Mouse (Mus musculus): ENCODE results near the gene Frmd4a. TPM values are rescaled to one million over a fixed set of nuclear protein-coding genes. Genes with fewer than 3 reads are reported as not detected.

The Frmd4a gene
- 26.2 and 27.8 TPM in 2 replicates for total RNA-seq (2017)

GRCm38 (mm10) chr2:4017528-4018288 is at the start of gene Frmd4a:
Frmd4a (plus strand) TSS chr2:4017717.
- ATAC-seq (replicated peaks in 1 of 2; ENCODE audit: insufficient read depth in 1 of 2, low FRiP score in 2 of 2, low TSS enrichment in 1 of 2, low read depth in 1 of 2, poor library complexity in 2 of 2, severe bottlenecking in 2 of 2): no peak

GRCm38 (mm10) chr2:3988876-3989275 is 28.6 kb upstream of the Frmd4a start:
- no peak for ATAC-seq (replicated peaks in 1 of 2; ENCODE audit: insufficient read depth in 1 of 2, low FRiP score in 2 of 2, low TSS enrichment in 1 of 2, low read depth in 1 of 2, poor library complexity in 2 of 2, severe bottlenecking in 2 of 2)

- ATAC-seq (replicated peaks in 1 of 2; ENCODE audit: insufficient read depth in 1 of 2, low FRiP score in 2 of 2, low TSS enrichment in 1 of 2, low read depth in 1 of 2, poor library complexity in 2 of 2, severe bottlenecking in 2 of 2): no peak
These were observed 27.1 kb upstream of the Frmd4a start for GRCm38 (mm10) chr2:3990431-3990830.

- no peak; a peak in 1 of 4 replicates for ATAC-seq (replicated peaks in 1 of 2; ENCODE audit: insufficient read depth in 1 of 2, low FRiP score in 2 of 2, low TSS enrichment in 1 of 2, low read depth in 1 of 2, poor library complexity in 2 of 2, severe bottlenecking in 2 of 2)
These were observed 937 bp downstream of the Frmd4a start for GRCm38 (mm10) chr2:4018431-4018876.

- ATAC-seq (replicated peaks in 1 of 2; ENCODE audit: insufficient read depth in 1 of 2, low FRiP score in 2 of 2, low TSS enrichment in 1 of 2, low read depth in 1 of 2, poor library complexity in 2 of 2, severe bottlenecking in 2 of 2): no peak
These were observed 1.4 kb downstream of the Frmd4a start for GRCm38 (mm10) chr2:4018909-4019308.

GRCm38 (mm10) chr2:4024927-4025326 is 7.4 kb downstream of the Frmd4a start:
- ATAC-seq (replicated peaks in 1 of 2; ENCODE audit: insufficient read depth in 1 of 2, low FRiP score in 2 of 2, low TSS enrichment in 1 of 2, low read depth in 1 of 2, poor library complexity in 2 of 2, severe bottlenecking in 2 of 2): no peak

GRCm38 (mm10) chr2:4029031-4029747 is 11.7 kb downstream of the Frmd4a start:
- ATAC-seq (replicated peaks in 1 of 2; ENCODE audit: insufficient read depth in 1 of 2, low FRiP score in 2 of 2, low TSS enrichment in 1 of 2, low read depth in 1 of 2, poor library complexity in 2 of 2, severe bottlenecking in 2 of 2): no peak

GRCm38 (mm10) chr2:4036153-4036589 is 18.7 kb downstream of the Frmd4a start:
- no peak for ATAC-seq (replicated peaks in 1 of 2; ENCODE audit: insufficient read depth in 1 of 2, low FRiP score in 2 of 2, low TSS enrichment in 1 of 2, low read depth in 1 of 2, poor library complexity in 2 of 2, severe bottlenecking in 2 of 2)

- ATAC-seq (replicated peaks in 1 of 2; ENCODE audit: insufficient read depth in 1 of 2, low FRiP score in 2 of 2, low TSS enrichment in 1 of 2, low read depth in 1 of 2, poor library complexity in 2 of 2, severe bottlenecking in 2 of 2): no peak
These were observed 19.2 kb downstream of the Frmd4a start for GRCm38 (mm10) chr2:4036651-4037117.

- ATAC-seq (replicated peaks in 1 of 2; ENCODE audit: insufficient read depth in 1 of 2, low FRiP score in 2 of 2, low TSS enrichment in 1 of 2, low read depth in 1 of 2, poor library complexity in 2 of 2, severe bottlenecking in 2 of 2): no peak
These were observed 24.5 kb downstream of the Frmd4a start for GRCm38 (mm10) chr2:4042009-4042408.

GRCm38 (mm10) chr2:4055481-4055880 is 38.0 kb downstream of the Frmd4a start:
- no peak for ATAC-seq (replicated peaks in 1 of 2; ENCODE audit: insufficient read depth in 1 of 2, low FRiP score in 2 of 2, low TSS enrichment in 1 of 2, low read depth in 1 of 2, poor library complexity in 2 of 2, severe bottlenecking in 2 of 2)

GRCm38 (mm10) chr2:4060675-4061074 is 43.2 kb downstream of the Frmd4a start:
- no peak for ATAC-seq (replicated peaks in 1 of 2; ENCODE audit: insufficient read depth in 1 of 2, low FRiP score in 2 of 2, low TSS enrichment in 1 of 2, low read depth in 1 of 2, poor library complexity in 2 of 2, severe bottlenecking in 2 of 2)

GRCm38 (mm10) chr2:4071831-4072230 is 54.3 kb downstream of the Frmd4a start:
- ATAC-seq (replicated peaks in 1 of 2; ENCODE audit: insufficient read depth in 1 of 2, low FRiP score in 2 of 2, low TSS enrichment in 1 of 2, low read depth in 1 of 2, poor library complexity in 2 of 2, severe bottlenecking in 2 of 2): no peak

- ATAC-seq (replicated peaks in 1 of 2; ENCODE audit: insufficient read depth in 1 of 2, low FRiP score in 2 of 2, low TSS enrichment in 1 of 2, low read depth in 1 of 2, poor library complexity in 2 of 2, severe bottlenecking in 2 of 2): no peak
These were observed 66.4 kb downstream of the Frmd4a start for GRCm38 (mm10) chr2:4083877-4084276.

- no peak for ATAC-seq (replicated peaks in 1 of 2; ENCODE audit: insufficient read depth in 1 of 2, low FRiP score in 2 of 2, low TSS enrichment in 1 of 2, low read depth in 1 of 2, poor library complexity in 2 of 2, severe bottlenecking in 2 of 2)
These were observed 80.1 kb downstream of the Frmd4a start for GRCm38 (mm10) chr2:4097601-4098000.

- ATAC-seq (replicated peaks in 1 of 2; ENCODE audit: insufficient read depth in 1 of 2, low FRiP score in 2 of 2, low TSS enrichment in 1 of 2, low read depth in 1 of 2, poor library complexity in 2 of 2, severe bottlenecking in 2 of 2): no peak
These were observed 81.6 kb downstream of the Frmd4a start for GRCm38 (mm10) chr2:4098948-4099776.

- ATAC-seq (replicated peaks in 1 of 2; ENCODE audit: insufficient read depth in 1 of 2, low FRiP score in 2 of 2, low TSS enrichment in 1 of 2, low read depth in 1 of 2, poor library complexity in 2 of 2, severe bottlenecking in 2 of 2): no peak
These were observed 82.2 kb downstream of the Frmd4a start for GRCm38 (mm10) chr2:4099777-4100104.

- no peak for ATAC-seq (replicated peaks in 1 of 2; ENCODE audit: insufficient read depth in 1 of 2, low FRiP score in 2 of 2, low TSS enrichment in 1 of 2, low read depth in 1 of 2, poor library complexity in 2 of 2, severe bottlenecking in 2 of 2)
These were observed 83.9 kb downstream of the Frmd4a start for GRCm38 (mm10) chr2:4101370-4101769.

All from hematopoietic stem cell, adult 5-6 weeks (primary cell).